Mouse (Mus musculus) gastrocnemius, adult 18-20 months (tissue): ENCODE measurements around the gene Snip1. TPM values are rescaled to one million over a fixed set of nuclear protein-coding genes. Genes with fewer than 3 reads are reported as not detected.

Experiments
- DNase-seq: peaks from one replicate; pipeline ENCODE4 v3.0.0; 2021; ENCODE audit warnings: low spot score
- long read RNA-seq, 2 experiments: library from polyadenylated mRNA; stranded (forward); transcript quantifications; one replicate each; pipeline ENCODE4 v2.0.0; 2021
- total RNA-seq, 2 experiments: library from RNA; stranded (reverse); gene quantifications; 2 replicates each; pipeline ENCODE4 v1.2.3; 2021

The Snip1 gene
- total RNA-seq, result 1 to 10 TPM; 4.8 TPM
- long read RNA-seq, experiment 1, transcript Snip1-201 (4 exons, 2,345 nt), result major isoform, 9 of 10 reads
- long read RNA-seq, experiment 1, partial matches to known transcripts, result 0 of 10 reads
- long read RNA-seq, experiment 1, other reads (novel, unspliced or antisense), result 1 of 10 reads
- long read RNA-seq, experiment 2, transcript Snip1-201 (4 exons, 2,345 nt), result major isoform, 7 of 8 reads
- long read RNA-seq, experiment 2, partial matches to known transcripts, result 1 of 8 reads
- long read RNA-seq, experiment 2, other reads (novel, unspliced or antisense), result 0 of 8 reads

DNA sequence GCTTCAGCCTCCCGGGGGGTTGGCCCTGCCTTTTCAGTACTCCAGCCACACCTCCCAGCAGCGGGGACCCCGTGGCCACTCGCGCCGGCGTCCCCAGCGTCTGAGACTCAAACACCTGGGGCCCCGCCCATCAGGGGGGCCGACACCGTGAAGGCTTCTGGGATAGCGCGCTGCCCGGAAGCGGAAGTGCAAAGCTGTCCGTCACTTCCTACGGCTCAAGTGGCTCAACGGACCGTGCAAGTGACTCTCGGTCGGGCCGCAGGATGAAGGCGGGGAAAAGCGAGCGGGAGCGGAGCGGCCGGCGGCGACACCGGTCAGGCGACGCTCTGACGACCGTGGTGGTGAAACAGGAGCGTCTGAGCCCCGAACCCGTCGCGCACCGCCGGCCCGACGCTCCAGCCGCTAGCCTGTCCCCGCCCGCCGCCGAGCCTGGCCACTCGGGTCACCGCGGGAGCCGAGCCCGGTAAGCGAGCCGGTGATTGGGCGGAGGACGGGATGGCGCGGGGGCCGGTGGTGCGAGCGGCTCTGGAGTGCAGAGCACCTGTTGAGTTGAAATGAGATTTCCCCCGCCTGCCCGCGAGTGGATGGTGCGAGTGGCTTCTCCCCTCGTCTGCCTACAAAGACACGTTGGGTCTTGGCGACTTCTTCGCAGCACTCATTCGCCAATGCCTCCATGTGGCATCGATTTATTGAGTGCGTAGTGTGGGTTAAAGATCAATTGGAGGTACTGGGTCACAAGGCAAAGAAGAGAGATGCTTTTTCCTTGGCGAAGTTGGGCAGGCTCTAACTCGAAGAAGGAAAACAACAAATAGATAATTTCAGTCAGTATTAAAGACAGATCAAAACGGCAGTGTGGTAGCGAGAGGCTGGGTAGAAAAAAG lies at the start of gene Snip1:
TSS of gene Snip1 (plus strand) at position 183 of the 881 bp plus-strand sequence.
- DNase-seq, result peak; percentile 93

DNA sequence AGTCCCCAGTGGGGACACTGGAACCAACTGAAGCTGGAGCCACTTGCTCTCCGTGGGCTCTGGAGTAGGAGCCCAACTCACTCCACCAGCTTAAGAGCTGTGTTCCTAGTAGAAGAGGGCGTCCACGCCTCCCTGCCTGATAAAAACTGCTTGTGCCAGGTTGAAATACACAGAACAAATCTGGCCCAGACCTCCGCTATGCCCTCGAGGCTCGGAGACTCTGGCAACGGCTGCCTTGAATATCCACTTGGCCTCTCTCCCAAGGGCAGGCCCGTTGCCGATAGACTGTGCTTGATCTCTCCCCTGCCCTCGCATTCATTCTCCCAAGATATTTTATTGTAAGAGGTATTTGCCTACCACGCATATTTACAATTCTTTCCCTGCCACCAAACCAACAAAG lies 49.0 kb upstream of the Snip1 start:
- DNase-seq, result no peak

DNA sequence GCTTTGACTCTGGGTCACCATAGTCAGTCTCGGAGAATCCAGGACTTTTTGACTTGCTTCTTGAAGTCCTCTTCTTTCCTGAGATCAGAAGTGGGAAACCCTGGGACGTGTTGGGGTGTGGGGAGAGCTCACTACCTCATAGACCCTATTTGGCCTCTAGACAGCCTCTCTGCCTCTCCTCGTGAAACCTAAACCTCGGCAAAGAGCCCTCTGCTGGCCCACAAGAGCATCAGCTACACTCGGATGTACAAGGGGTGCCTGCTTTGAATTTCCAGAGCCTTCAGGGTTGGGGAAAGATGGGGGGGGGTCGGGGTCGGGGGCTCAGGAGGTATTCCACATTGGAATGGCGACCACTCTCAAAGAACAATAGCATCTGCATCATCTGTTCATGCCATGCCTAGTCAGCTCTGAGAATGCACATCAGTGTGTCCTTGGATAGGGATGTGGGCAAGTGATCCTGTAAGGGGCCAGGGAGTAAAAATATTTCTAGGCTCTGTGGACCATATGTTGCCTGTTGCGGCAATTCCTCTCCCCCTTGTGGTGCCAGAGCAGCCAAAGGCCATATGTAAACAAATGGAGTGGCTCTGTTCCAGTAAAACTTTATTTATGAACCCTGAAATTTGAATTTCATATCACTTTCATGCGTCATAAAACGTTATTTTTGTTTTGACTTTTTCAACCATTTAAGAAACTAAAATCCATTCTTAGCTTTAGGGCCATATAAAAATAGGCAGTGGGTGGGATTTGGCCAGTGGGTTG lies 45.5 kb upstream of the Snip1 start:
- no peak for DNase-seq

DNA sequence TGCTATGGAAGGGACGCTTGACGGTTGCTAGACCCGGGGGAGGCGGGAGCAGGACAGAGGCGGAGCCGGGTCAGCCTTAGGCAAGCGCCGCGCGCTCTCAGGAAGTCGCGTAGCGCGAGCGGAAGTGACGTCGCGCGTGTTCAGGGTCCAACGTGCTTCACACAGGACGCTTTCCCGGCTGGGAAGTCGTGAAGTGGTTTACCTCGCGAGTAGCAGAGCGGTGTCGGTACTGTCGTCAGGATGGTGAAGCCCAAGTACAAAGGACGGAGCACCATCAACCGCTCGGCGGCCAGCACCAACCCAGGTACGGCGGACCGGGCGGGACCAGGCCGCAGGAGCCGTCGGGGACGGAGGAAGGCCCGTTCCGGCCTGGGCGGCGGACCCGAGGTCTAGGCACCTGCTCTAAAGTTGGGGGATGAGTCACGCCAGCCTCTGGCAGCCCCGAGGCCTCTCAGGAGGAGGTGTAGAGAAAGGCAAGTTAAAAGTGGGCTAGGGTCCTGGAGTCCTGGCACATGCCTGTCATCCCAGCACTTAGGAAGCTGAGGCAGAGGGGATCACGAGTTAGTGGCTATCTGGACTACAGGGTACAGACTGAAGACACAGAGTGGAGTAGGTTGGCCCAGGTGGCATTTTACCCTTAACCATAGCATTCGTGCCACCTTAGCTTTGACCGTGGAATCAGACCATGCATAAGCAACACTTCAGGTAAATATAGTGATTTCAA lies 36.4 kb upstream of the Snip1 start:
- peak; percentile 92 for DNase-seq

DNA sequence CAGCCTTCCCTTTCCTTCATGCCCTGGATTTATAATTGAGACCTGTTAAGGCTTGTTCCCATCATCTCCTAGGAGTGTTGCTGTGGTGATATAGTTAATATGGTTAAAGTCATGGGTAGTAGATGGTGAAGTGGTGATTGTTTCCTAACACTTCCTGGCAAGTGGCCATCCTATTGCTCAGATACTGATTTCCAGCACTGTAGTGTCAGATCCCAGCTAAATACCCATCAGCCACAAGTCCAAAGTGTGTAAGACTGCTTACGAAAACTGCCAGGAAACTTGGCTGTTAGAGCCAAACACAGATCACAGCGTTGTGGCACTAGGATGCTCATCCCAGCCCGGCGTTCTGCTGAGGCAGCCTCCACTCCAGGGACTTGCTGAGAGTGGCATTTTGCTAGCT lies 32.1 kb upstream of the Snip1 start:
- no peak for DNase-seq

DNA sequence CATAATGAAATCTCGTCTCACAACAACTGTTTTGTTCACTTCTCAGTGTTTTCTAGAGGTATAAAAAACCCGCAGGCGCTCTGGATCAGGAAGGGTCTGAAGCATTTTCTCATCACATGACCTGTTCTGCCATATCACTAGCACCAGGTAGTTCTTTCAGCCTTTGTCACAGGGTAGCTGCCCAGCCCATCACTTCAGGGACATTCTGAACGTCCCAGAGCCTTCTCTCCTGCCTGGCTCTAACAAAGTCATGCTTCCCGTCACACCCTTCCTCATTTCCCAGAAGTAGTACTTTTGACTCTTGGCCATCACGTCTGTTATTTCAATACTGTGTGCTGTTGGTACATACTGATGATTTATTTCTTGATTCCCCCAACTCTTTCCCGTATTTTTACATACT lies 22.0 kb upstream of the Snip1 start:
- DNase-seq, result no peak

DNA sequence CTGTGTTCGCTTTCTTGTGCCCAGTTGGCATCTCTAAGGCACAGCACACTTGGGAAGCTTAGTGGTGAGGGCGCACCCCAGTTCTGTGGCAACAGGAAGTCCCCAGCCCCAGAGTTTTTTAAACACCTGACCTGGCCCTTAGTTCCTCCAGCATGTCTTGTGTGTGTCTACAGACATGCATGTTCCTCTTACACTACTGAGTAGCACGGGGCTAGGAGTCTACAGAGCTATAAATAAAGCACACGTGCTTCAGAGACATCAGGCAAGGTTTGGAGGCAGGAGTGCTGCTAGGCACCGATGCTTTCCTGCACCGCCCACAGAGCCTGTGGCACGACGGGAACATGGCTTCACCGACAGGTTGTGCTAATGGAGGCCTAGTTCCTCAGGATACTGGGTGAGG lies 11.1 kb upstream of the Snip1 start:
- DNase-seq, result no peak

DNA sequence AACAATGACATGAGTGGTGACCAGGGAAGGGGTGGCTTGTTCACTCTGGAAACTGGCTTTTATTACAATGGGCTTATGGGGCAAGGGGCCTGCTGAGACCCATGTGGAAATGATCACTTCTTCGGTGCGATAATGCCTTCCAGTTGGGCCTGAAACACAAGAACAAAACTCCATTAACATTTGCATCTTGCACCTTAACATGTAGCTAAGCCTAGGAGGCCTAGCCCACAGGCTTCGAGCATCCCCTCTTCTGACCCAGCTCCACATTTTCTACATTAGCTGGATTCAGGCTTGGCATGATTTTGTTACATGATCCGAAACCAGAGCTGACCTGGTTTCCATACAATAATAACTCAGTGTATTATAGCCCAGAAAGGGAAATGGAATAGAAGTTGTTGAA lies 10.0 kb upstream of the Snip1 start:
- no peak for DNase-seq

DNA sequence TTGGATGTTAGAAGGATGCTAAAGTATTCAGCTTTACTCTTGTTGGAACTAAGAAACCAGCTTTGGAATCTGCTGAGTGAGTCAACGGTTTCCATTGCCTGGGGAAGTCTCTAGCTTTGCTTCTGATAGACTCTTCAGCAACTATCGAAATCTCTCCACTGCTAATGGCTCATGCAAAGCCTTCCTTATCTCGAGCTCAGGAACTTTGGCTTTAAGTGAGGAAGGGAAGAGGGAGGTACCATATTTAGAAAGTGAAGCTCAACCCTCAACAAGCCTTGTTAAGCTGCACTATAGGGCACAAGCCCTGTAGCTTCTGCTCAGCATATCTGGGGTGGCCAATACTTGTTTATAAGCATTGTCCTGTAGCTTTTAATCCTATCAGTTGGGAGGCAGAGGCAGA lies 9.2 kb upstream of the Snip1 start:
- DNase-seq, result no peak

DNA sequence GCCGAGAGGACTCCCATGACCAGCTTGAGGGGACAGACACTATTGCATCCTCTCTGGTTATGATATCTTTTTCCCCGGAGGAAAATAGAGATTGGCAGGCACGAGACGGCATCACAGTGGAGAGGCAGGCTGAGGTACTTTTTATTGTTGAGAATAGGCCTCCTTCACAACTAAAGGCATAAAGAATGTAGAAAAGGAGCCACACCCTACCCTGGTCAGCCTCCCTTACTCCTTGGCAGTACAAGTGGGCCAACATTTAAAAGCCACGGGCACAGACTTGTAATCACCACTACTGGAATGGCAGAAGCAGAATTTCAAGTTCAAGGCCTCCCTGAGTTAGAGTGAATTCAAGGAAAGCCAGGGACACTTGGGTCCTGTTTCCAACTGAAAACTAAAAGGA lies 8.4 kb upstream of the Snip1 start:
- DNase-seq, result no peak

DNA sequence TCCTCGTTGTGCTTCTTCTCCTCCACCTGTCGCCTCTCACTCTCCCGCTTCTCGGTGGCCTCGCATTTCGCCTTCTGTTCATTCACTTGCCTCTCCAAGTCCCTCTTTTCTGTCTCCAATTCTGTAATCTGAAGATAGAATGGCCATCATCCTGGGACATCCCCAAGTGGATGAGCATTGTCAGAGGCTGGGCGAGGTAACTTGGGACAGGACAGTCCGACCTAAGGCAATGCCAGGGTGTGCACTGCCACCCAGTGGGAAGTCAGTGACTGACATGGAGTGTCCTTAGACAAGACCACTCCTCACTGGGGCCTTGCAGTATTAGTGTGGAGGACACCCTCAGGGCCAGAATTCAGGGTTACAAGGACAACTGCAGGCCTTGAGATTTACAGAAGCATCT lies 7.4 kb upstream of the Snip1 start:
- peak; percentile 19 for DNase-seq

DNA sequence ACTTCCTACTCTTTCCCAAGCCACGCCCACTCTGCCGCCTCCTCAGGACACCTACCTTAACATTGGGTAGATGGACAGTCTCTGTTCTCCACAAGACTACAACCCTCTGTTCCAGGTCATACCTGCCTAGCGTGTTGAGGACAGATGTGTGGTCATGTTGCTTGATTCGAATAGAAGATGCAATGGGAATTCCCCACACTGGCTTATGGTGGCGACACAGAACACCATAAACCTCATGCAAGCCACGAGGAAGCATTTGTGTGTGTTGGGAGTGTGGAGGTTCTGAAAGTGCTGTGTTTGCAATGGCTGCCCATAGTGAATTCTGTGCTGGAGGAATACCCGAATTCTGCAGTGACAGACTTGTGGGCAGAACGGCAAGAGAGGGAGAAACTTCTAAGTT lies 2.6 kb upstream of the Snip1 start:
- no peak for DNase-seq

DNA sequence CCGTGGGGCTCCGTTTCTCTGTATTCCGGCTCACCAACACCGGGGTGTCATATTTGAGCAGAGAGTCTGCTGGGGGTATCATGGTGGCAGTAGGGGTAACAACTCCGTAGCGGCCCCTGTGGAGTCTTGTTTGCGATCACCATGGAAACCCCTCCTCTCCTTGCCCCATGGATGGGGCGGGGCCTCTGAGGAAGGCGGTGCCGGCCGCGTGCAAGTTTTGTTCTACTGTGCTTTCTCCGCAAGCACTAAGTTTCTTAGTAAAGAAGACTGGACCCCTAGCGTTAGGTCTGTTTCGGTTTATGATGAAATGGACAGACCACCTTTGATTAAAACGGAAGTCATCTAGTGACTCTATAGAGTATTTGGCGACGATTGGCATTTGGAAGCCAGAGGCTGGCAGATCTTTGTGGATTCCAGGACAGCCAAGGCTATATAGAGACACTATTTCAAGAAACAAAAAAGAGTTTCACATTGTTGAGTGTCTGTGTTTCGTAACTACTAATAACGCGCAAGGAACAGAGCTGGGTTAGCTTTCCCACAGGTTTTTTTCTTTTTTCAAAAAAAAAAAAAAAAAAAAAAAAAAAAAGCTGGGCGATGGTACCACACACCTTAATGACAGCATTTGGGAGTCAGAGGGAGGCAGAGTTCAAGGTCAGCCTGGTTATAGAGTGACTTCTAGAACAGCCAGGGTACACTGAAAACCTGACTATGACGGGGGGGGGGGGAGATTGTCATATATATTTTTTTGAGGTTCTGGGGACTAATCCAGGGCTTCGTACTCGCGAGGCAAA lies 760 bp upstream of the Snip1 start, which contains the start of gene Dnali1:
TSS of gene Dnali1 (minus strand) at position 187 of the 791 bp plus-strand sequence.
- DNase-seq, result peak; percentile 45

DNA sequence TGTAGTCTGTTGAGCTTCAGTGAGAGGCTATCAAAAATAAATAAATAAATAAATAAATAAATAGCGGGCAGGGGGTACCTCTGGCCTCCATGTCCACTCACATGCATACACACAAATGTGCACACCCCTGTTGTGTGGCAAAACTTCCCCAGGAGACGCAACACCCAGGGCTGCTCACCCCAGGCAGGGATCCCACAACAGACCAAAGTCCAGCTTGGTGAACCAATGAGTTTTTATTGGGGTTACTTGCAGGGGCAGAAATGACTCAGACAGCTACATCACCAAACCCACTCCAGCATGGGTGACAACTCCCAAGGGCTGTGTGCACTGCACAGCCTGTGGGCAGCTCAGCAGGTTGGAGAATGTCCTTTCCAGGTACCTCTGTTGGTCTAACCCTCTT lies 11.2 kb downstream of the Snip1 start:
- DNase-seq, result no peak

DNA sequence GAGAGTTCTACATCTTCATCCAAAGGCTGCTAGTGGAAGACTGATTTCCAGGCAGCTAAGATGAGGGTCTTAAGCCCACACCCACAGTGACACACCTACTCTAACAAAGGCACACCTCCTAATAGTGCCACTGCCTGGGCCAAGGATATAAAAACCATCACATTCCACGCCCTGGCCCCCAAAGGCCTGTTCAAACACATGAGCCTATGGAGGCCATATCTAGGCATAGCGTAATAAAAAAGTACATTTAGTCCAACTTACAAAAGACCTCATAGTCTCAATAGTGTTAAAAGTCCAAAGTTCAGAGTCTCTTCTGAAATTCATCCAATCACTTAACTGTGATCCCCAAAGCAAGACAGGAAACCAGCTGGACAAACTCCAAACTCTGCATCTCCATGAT lies 12.2 kb downstream of the Snip1 start:
- no peak for DNase-seq

DNA sequence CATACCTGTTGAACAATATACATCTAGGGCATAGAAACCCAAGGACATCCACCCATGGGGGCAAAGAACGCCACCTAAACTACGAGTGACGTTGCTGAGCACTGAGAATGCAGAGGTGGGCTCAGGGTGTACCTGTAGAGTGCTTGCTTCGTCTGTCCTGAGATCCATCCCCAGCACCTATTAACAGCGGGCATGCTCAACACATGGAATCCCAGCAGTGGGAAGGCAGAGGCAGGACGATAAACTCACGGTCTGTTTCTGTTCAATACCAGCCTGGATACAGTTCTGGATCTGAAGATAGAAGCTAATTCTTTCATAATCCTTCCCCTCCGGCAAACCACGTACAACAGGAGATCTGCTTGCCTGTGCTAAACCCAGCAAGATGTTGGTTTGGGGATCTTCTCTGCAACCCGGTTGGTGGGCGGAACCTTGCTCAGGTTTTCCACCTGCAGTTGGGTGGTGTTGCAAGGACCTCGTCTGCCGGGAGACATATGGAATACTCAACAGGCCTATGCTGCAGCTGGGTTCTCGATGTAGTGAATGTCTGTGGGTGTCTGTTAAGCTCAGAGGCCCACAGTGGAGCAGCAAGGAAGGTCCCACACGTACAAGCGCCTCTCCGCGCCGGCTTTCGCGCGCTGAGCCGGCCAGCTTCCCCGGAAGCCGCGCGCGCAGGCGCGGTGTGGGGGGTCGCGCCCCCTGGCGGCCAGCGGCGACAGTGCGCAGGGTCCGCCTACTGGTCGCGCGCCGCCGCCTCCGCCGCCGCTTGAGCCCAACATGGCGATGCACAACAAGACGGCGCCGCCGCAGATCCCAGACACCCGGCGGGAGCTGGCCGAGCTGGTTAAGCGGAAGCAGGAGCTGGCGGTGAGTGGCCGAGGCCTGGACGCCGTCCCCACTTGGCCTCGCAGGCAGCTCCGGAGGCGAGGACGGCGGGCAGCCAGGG lies 18.2 kb downstream of the Snip1 start, which contains the start of gene Meaf6:
TSS of gene Meaf6 (plus strand) at position 732 of the 943 bp plus-strand sequence.
- peak; percentile 90 for DNase-seq

DNA sequence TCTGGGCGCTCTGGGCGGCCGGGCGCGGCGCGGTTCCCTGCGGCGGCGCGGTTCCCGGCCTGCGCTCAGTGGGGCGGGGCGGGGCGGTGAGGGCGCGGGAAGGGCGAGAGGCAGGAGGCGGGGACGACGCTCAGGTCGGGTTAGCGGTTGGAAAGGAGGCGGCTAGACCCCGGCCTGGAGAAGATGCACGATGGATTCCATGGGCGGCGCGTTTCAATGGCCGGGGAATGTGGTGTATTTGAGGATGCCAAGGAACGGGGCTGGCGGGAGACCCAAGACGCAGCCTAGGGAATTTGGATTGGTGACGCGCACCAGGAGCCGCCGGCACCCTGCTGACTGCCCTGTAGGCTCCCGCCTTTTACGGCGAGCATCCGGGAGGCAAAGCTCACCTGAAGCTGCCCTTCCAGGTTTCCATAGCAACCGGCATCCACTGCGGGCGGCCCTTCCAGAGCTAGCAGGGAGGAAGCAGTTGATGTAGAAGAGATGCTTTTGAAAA lies 18.9 kb downstream of the Snip1 start:
- DNase-seq, result no peak

DNA sequence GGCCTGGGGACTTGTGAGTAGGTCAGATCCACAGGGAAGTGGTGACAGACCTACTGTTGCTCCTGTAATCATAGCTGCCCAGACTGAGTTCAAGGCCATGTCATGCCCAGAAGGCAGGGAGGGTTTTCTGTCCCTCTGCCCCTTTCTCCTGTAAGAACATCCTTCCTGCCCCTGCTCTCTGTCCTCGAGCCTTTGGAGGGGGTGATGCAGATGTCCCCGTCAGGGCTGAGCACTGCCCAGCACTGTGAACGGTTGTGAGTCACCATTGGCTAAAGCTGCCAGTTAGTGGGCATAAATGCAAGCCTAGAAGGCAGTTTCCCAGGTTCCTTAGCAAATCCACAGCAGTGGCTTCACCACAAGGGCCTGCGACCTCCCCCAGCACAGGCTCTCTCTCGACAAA lies 26.6 kb downstream of the Snip1 start:
- DNase-seq, result no peak

DNA sequence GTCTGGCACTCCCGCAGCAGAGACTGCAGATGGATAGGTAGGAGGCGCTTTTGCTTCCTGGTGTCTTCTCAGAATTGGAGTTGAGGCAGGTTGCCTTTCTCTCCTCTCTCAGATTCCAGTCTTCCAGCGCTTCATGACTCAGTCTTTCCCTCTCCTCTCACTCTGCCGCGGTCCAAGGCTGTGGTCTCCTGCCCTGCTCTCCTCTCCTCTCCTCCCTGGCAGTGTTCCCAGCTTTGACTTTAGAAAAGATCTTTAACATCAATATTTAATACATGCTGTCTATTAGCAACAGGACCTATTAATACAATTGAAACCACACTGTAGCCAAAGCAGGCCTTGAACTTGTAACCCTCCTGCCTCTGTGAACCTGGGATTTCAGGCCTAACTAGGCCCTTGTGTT lies 29.6 kb downstream of the Snip1 start:
- no peak for DNase-seq
